Mouse (Mus musculus): ENCODE results near the gene Gm45808. TPM values are rescaled to one million over a fixed set of nuclear protein-coding genes. Genes with fewer than 3 reads are reported as not detected.
"Not testable (repeated sequence)": the region's sequence is repeated elsewhere in the genome, so short reads cannot be mapped to it uniquely, and the experiment has no call there.

Gm45808 gene
- not detected in 2 replicates for polyA plus RNA-seq (2015; fragmentation: Nextera tagmentation; extraction: Ambion mirVana)

GRCm38 (mm10) chr7:45486761-45487415, at the start of gene Gm45808:
Gene Gm45808, minus strand, starts transcription at chr7:45486811.
- Histone ChIP-seq H3K9me3 (replicated peaks) (no peaks in the 10 kb centered on the region), H3K27me3 (no peaks in the 10 kb centered on the region), H3K4me1 (replicated peaks) (peaks cover 14% of the 10 kb centered on the region), H3K36me3 (no peaks in the 10 kb centered on the region), H3K27ac (no peak within 1 kb of the TSS), H3K4me2 (no peak within 1 kb of the TSS), H3K9ac (no peak within 1 kb of the TSS), H3K4me3 (no peak within 1 kb of the TSS)
- WGBS, result 80% methylated on average over 12 of the region's 12 CpGs
- ATAC-seq (replicated peaks; ENCODE audit: insufficient number of reproducible peaks, insufficient read depth, low FRiP score, low read depth), result no peak

GRCm38 (mm10) chr7:45535676-45536075, 49.1 kb upstream of the Gm45808 start:
- no peaks in the 10 kb centered on the region for H3K9me3 ChIP-seq (replicated peaks)
- no peak overlapping the region for H3K9ac ChIP-seq
- ATAC-seq (replicated peaks; ENCODE audit: insufficient number of reproducible peaks, insufficient read depth, low FRiP score, low read depth), result no peak
- no peaks in the 10 kb centered on the region for H3K36me3 ChIP-seq
- WGBS, result 75% methylated on average over 1 of the region's 1 CpGs
- no peak overlapping the region for H3K4me2 ChIP-seq
- no peaks in the 10 kb centered on the region for H3K27me3 ChIP-seq
- H3K27ac ChIP-seq, result no peak overlapping the region
- no peak overlapping the region for H3K4me3 ChIP-seq
- peaks cover 9% of the 10 kb centered on the region for H3K4me1 ChIP-seq (replicated peaks)

GRCm38 (mm10) chr7:45530643-45531042, 44.0 kb upstream of the Gm45808 start:
- Histone ChIP-seq H3K36me3 (no peaks in the 10 kb centered on the region), H3K4me2 (peak overlapping the region; percentile 23; the same call in 1 of the 2 replicates), H3K27ac (peak overlapping the region; percentile 51), H3K4me1 (replicated peaks) (peaks cover 17% of the 10 kb centered on the region), H3K4me3 (no peak overlapping the region), H3K9ac (no peak overlapping the region), H3K27me3 (no peaks in the 10 kb centered on the region), H3K9me3 (replicated peaks) (no peaks in the 10 kb centered on the region)
- WGBS, result 39% methylated on average over 2 of the region's 2 CpGs
- no peak for ATAC-seq (replicated peaks; ENCODE audit: insufficient number of reproducible peaks, insufficient read depth, low FRiP score, low read depth)

- 7% methylated on average over 6 of the region's 6 CpGs for whole genome bisulfite sequencing
- Histone ChIP-seq H3K4me1 (replicated peaks) (peaks cover 28% of the 10 kb centered on the region), H3K4me2 (peak overlapping the region; percentile 23), H3K27me3 (no peaks in the 10 kb centered on the region), H3K36me3 (no peaks in the 10 kb centered on the region), H3K4me3 (no peak overlapping the region), H3K27ac (peak overlapping the region; percentile 61), H3K9me3 (replicated peaks) (no peaks in the 10 kb centered on the region), H3K9ac (no peak overlapping the region)
- ATAC-seq (replicated peaks; ENCODE audit: insufficient number of reproducible peaks, insufficient read depth, low FRiP score, low read depth), result no peak
Measured at GRCm38 (mm10) chr7:45529461-45529860, 42.9 kb upstream of the Gm45808 start.

- H3K4me1 ChIP-seq (replicated peaks), result peaks cover 48% of the 10 kb centered on the region
- WGBS, result 80% methylated on average over 6 of the region's 6 CpGs
- H3K36me3 ChIP-seq, result peaks cover 17% of the 10 kb centered on the region
- 0 out of 2 replicates have a peak overlapping the region, but pooled peaks have one; percentile 84 for H3K4me2 ChIP-seq
- not testable (repeated sequence) for H3K9ac ChIP-seq; H3K27me3 ChIP-seq; H3K4me3 ChIP-seq; ATAC-seq (replicated peaks; ENCODE audit: insufficient number of reproducible peaks, insufficient read depth, low FRiP score, low read depth); H3K9me3 ChIP-seq (replicated peaks)
- H3K27ac ChIP-seq, result peak overlapping the region; percentile 98; the same call in 1 of the 2 replicates
Measured at GRCm38 (mm10) chr7:45527169-45527568, 40.6 kb upstream of the Gm45808 start.

- Histone ChIP-seq H3K36me3 (peaks cover 17% of the 10 kb centered on the region), H3K9me3 (replicated peaks) (no peaks in the 10 kb centered on the region), H3K9ac (peak overlapping the region; percentile 91), H3K4me3 (peak overlapping the region; percentile 95), H3K27ac (peak overlapping the region; percentile 98), H3K4me2 (peak overlapping the region; percentile 84), H3K27me3 (no peaks in the 10 kb centered on the region), H3K4me1 (replicated peaks) (peaks cover 50% of the 10 kb centered on the region)
- WGBS, result 21% methylated on average over 7 of the region's 7 CpGs
- ATAC-seq (replicated peaks; ENCODE audit: insufficient number of reproducible peaks, insufficient read depth, low FRiP score, low read depth), result no peak
Measured at GRCm38 (mm10) chr7:45526474-45527120, 40.0 kb upstream of the Gm45808 start.

- peaks cover 50% of the 10 kb centered on the region for H3K4me1 ChIP-seq (replicated peaks)
- no peaks in the 10 kb centered on the region for H3K9me3 ChIP-seq (replicated peaks)
- WGBS, result under 1% methylated on average over 54 of the region's 54 CpGs
- H3K4me3 ChIP-seq, result peak within 1 kb of the TSS; percentile 95
- ATAC-seq (replicated peaks; ENCODE audit: insufficient number of reproducible peaks, insufficient read depth, low FRiP score, low read depth), result peak; percentile 86
- H3K36me3 ChIP-seq, result peaks cover 17% of the 10 kb centered on the region
- H3K27ac ChIP-seq, result peak within 1 kb of the TSS; percentile 98
- peak within 1 kb of the TSS; percentile 91 for H3K9ac ChIP-seq
- peak within 1 kb of the TSS; percentile 84 for H3K4me2 ChIP-seq
- no peaks in the 10 kb centered on the region for H3K27me3 ChIP-seq
Measured at GRCm38 (mm10) chr7:45525809-45526473, 39.3 kb upstream of the Gm45808 start, which contains the start of the genes Ppp1r15a and Plekha4. Gene Ppp1r15a, minus strand, starts transcription at chr7:45526268. Gene Plekha4, plus strand, starts transcription at chr7:45526330.

- Histone ChIP-seq H3K4me2 (peak overlapping the region; percentile 84), H3K9ac (peak overlapping the region; percentile 91), H3K27ac (peak overlapping the region; percentile 98), H3K36me3 (peaks cover 17% of the 10 kb centered on the region), H3K4me1 (replicated peaks) (peaks cover 43% of the 10 kb centered on the region), H3K4me3 (peak overlapping the region; percentile 95), H3K9me3 (replicated peaks) (no peaks in the 10 kb centered on the region), H3K27me3 (no peaks in the 10 kb centered on the region)
- no peak for ATAC-seq (replicated peaks; ENCODE audit: insufficient number of reproducible peaks, insufficient read depth, low FRiP score, low read depth)
- 12% methylated on average over 12 of the region's 12 CpGs for WGBS
Measured at GRCm38 (mm10) chr7:45524841-45525621, 38.4 kb upstream of the Gm45808 start.

- peak overlapping the region; percentile 21 for H3K9ac ChIP-seq
- H3K4me3 ChIP-seq, result peak overlapping the region; percentile 70
- H3K4me2 ChIP-seq, result peak overlapping the region; percentile 67
- peaks cover 33% of the 10 kb centered on the region for H3K4me1 ChIP-seq (replicated peaks)
- no peak overlapping the region for H3K27ac ChIP-seq
- no peaks in the 10 kb centered on the region for H3K27me3 ChIP-seq
- WGBS, result 74% methylated on average over 13 of the region's 13 CpGs
- peaks cover 17% of the 10 kb centered on the region for H3K36me3 ChIP-seq
- no peak for ATAC-seq (replicated peaks; ENCODE audit: insufficient number of reproducible peaks, insufficient read depth, low FRiP score, low read depth)
- no peaks in the 10 kb centered on the region for H3K9me3 ChIP-seq (replicated peaks)
Measured at GRCm38 (mm10) chr7:45523678-45524170, 37.1 kb upstream of the Gm45808 start.

GRCm38 (mm10) chr7:45522957-45523676, 36.5 kb upstream of the Gm45808 start:
- no peaks in the 10 kb centered on the region for H3K27me3 ChIP-seq
- H3K9ac ChIP-seq, result peak overlapping the region; percentile 21
- WGBS, result 73% methylated on average over 18 of the region's 18 CpGs
- peak overlapping the region; percentile 70 for H3K4me3 ChIP-seq
- peak overlapping the region; percentile 67 for H3K4me2 ChIP-seq
- H3K27ac ChIP-seq, result no peak overlapping the region
- no peaks in the 10 kb centered on the region for H3K9me3 ChIP-seq (replicated peaks)
- ATAC-seq (replicated peaks; ENCODE audit: insufficient number of reproducible peaks, insufficient read depth, low FRiP score, low read depth), result no peak
- H3K4me1 ChIP-seq (replicated peaks), result peaks cover 33% of the 10 kb centered on the region
- peaks cover 17% of the 10 kb centered on the region for H3K36me3 ChIP-seq
